Mouse (Mus musculus) heart, adult 2 months (tissue): ENCODE measurements at regions not wholly inside any gene's neighbourhood (a gene's known extent, or its start where the extent isn't known, plus 50 kb on each side); places are given as distances from the start of the nearest gene placed in this dataset.

ENCODE experiments used
- DNase-seq, 2 experiments: peaks; one replicate each; pipeline ENCODE4 v3.0.0; 2021
- H3K27ac ChIP-seq: fragments of 200-600 bp; 2 replicates; pipeline ENCODE4 v1.8.1; 2022
- H3K27me3 ChIP-seq: fragments of 200-500 bp; 2 replicates; pipeline ENCODE4 v1.6.1; 2012; ENCODE audit warnings: mild to moderate bottlenecking, low read length, inconsistent platforms, mixed read lengths; ENCODE audit not compliant: control insufficient read depth, insufficient read depth
- H3K36me3 ChIP-seq: fragments of 200-500 bp; 2 replicates; pipeline ENCODE4 v1.6.1; 2012; ENCODE audit warnings: low read length, inconsistent platforms; ENCODE audit not compliant: control insufficient read depth, insufficient read depth
- H3K4me1 ChIP-seq: fragments of 200-500 bp; 2 replicates; pipeline ENCODE4 v1.6.1; 2011; ENCODE audit warnings: low read length; ENCODE audit not compliant: control insufficient read depth, insufficient read depth
- H3K4me3 ChIP-seq: fragments of 200-600 bp; 2 replicates; pipeline ENCODE4 v1.8.1; 2022
- H3K79me2 ChIP-seq: fragments of 200-500 bp; replicated peaks from 2 replicates; pipeline ENCODE4 v1.6.1; 2012; ENCODE audit warnings: mild to moderate bottlenecking, inconsistent platforms, low read length, moderate library complexity, mixed read lengths; ENCODE audit not compliant: control insufficient read depth, insufficient read depth
- H3K9ac ChIP-seq: fragments of 200-500 bp; 2 replicates; pipeline ENCODE4 v1.6.1; 2012; ENCODE audit warnings: low read depth, mild to moderate bottlenecking, control low read depth, inconsistent platforms, low read length, mixed read lengths
- CTCF ChIP-seq: fragments of 200-600 bp; IDR thresholded peaks from 2 replicates; pipeline ENCODE4 v1.8.1; 2022; ENCODE audit warnings: antibody characterized with exemption, mild to moderate bottlenecking, moderate library complexity
- EP300 ChIP-seq: fragments of 200-500 bp; IDR thresholded peaks from 2 replicates; pipeline ENCODE4 v1.6.1; 2011; ENCODE audit warnings: low read depth, low read length, control low read depth; ENCODE audit not compliant: insufficient read depth
- POLR2A ChIP-seq: fragments of 200-500 bp; IDR thresholded peaks from 2 replicates; pipeline ENCODE4 v1.6.1; 2011; ENCODE audit warnings: mild to moderate bottlenecking, low read depth, low read length, control low read depth; ENCODE audit not compliant: insufficient read depth
- WGBS: fragments of 180-500 bp; shearing (Covaris S2); methylation state at CpG from one replicate; pipeline ENCODE4 v1.1.7; 2018; 5-methylcytosine and 5-hydroxymethylcytosine counted together
- intact Hi-C: fragments of 180-260 bp; cut with DNase I; formaldehyde crosslinking; loops from one replicate; pipeline ENCODE4 v1.15.1; 2025

DNA sequence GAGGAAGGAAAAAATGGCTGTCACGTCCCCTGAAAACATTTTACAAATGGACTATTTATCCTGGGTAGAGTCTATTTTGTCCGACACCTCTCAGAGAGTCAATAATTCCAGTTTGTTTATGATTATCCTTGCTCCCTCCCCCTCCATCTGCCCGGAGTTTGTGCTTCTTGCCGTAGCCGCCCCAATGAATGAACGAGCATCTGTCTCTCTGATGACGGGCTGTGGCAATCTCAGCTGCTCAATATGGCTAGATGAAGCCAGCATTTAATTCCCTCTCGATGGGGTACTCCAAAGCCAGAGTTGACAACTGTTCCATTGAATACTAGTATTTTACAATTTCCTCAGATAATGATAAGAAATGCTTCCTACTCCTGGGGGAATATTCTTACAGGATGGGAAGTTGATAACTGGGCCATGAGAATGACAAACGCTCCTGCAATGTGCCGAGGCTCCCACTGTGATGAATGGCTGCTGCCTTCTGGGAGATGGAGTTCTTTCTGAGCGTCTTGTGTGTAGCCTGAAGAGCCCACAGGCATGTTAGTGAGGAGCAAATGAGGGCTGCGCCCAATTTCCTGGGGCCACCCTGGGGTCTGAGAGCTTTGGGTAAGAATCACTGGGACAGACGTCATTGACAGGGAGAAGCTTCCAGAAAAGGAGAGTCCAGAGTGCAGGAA is 128.6 kb upstream of the Fstl4 start:
- H3K79me2 ChIP-seq, result no peaks in the 10 kb centered on the region
- no peak overlapping the region for H3K27ac ChIP-seq
- no peak for DNase-seq
- WGBS, result 57% methylated on average over 13 of the region's 13 CpGs
- H3K4me3 ChIP-seq, result no peak overlapping the region
- no peaks in the 10 kb centered on the region for H3K4me1 ChIP-seq
- H3K36me3 ChIP-seq, result no peaks in the 10 kb centered on the region
- TF ChIP-seq POLR2A (no peak), EP300 (no peak), CTCF (no peak)
- no peak overlapping the region for H3K9ac ChIP-seq
- intact Hi-C loops, result no loop called here
- H3K27me3 ChIP-seq, result no peaks in the 10 kb centered on the region

GRCm38 (mm10) chr11:52638939-52639338 is 125.5 kb upstream of the Fstl4 start:
- no peaks in the 10 kb centered on the region for H3K27me3 ChIP-seq
- TF ChIP-seq CTCF, result peak; percentile 39
- TF ChIP-seq POLR2A, result no peak
- no peak for TF ChIP-seq EP300
- H3K36me3 ChIP-seq, result no peaks in the 10 kb centered on the region
- no peak overlapping the region for H3K27ac ChIP-seq
- H3K4me3 ChIP-seq, result no peak overlapping the region
- no peaks in the 10 kb centered on the region for H3K4me1 ChIP-seq
- no peaks in the 10 kb centered on the region for H3K79me2 ChIP-seq
- no peak overlapping the region for H3K9ac ChIP-seq
- no peak for DNase-seq
- intact Hi-C loops, result no loop called here
- WGBS, result 96% methylated on average over 1 of the region's 1 CpGs

DNA sequence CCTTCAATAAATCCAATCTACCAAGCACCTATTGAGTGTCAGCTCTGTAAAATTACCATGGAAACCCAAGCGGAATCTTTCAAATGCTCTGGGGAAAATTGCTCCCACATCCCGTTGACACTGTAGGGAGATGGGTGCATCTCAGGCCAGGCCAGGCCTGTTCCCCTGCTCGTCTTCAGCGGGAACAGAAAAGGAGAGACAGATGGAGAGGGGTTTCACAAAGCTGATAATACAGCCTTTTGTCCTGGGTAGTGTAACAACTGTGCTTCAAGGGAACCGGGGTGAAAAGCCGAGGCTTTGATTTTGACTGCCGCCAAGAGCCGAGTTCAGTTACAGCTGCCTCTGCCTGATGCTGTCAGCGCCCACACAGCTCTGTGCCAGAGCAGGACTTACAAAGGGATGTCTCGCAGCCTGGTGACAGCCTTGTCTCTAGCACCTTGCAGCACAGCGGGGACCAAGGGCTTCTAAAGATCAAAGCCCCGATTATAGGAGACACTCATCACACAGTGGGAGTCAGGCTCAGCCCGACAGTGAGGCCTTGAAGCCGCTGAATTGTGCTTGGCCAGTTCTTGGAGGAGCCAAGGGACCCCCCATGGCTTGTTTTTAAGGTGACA is 122.6 kb upstream of the Fstl4 start:
- no peak for DNase-seq
- TF ChIP-seq POLR2A (no peak), EP300 (no peak), CTCF (no peak)
- no peaks in the 10 kb centered on the region for H3K27me3 ChIP-seq
- WGBS, result 36% methylated on average over 14 of the region's 14 CpGs
- H3K27ac ChIP-seq, result no peak overlapping the region
- H3K4me3 ChIP-seq, result no peak overlapping the region
- H3K4me1 ChIP-seq, result no peaks in the 10 kb centered on the region
- no peak overlapping the region for H3K9ac ChIP-seq
- H3K36me3 ChIP-seq, result no peaks in the 10 kb centered on the region
- intact Hi-C loops, result no loop called here
- H3K79me2 ChIP-seq, result no peaks in the 10 kb centered on the region

GRCm38 (mm10) chr11:52644081-52644768 is 120.2 kb upstream of the Fstl4 start:
- H3K27ac ChIP-seq, result no peak overlapping the region
- WGBS, result 34% methylated on average over 6 of the region's 6 CpGs

DNA sequence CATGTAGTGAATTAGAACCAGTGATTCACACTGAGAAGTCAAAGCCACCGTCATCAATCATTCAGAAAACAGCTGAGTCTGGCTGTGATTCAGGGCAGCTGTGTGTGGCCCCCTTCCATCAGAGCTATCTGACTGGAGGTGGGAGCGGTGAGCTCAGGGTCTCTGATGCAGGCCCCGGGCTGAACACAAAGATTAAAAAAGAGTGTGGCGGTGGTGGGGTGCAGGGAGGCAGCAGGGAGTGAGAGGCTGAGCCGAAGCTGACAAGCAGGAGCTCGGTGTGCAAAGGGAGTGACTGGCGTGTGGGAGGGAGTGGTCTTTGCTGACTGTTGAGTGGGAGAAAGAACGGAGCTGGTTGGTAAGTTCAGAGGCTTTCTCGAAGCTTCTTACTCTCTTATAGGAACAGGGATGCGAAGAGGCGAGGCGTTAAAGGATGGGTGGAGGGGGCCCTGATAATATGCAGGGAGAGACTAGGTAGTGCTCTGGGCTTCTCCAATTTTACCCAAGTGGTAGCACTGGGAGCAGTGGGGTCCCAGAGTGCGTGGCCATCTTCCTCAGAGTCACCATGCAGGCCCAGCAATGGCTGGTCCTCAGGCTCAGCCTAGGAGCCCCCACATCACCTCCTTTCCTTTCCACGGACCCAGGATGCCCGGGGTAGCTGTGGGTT is 116.1 kb upstream of the Fstl4 start:
- TF ChIP-seq EP300, result no peak
- TF ChIP-seq POLR2A, result no peak
- intact Hi-C loops, result no loop called here
- no peaks in the 10 kb centered on the region for H3K27me3 ChIP-seq
- 70% methylated on average over 15 of the region's 15 CpGs for WGBS
- no peaks in the 10 kb centered on the region for H3K79me2 ChIP-seq
- H3K27ac ChIP-seq, result no peak overlapping the region
- no peak overlapping the region for H3K9ac ChIP-seq
- DNase-seq, result no peak
- H3K4me3 ChIP-seq, result no peak overlapping the region
- H3K4me1 ChIP-seq, result no peaks in the 10 kb centered on the region
- no peaks in the 10 kb centered on the region for H3K36me3 ChIP-seq

More at GRCm38 (mm10) chr11:52644081-52644768, 120.2 kb upstream of the Fstl4 start:
- Histone ChIP-seq H3K4me1 (no peaks in the 10 kb centered on the region), H3K79me2 (no peaks in the 10 kb centered on the region), H3K9ac (no peak overlapping the region), H3K36me3 (no peaks in the 10 kb centered on the region), H3K4me3 (no peak overlapping the region), H3K27me3 (no peaks in the 10 kb centered on the region)
- DNase-seq, result no peak
- intact Hi-C loops, result no loop called here
- no peak for TF ChIP-seq POLR2A
- TF ChIP-seq CTCF, result no peak
- TF ChIP-seq EP300, result no peak
